ENCODE assay signal across 14 mouse cellular contexts in the genomic region with DNA sequence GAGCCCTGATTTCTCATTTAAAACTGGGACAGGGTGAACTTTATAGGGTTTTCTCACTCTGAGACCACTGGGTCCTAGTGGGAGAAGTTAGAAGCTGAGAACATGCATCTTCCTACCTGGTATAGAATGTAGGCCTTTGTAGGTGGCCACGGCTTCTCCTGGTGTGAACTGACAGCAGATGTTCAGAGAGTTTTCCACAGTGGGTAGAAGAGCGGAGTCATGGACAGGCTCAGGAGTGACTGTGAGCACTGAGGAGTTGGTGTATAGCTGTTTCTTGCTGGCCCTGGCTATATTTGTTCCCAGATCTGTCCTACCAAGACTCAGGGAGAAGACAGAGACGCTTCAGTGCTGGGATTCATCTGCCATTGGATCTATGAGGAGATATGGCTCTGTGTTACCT.
"Had no signal": no experiment of that assay in that cellular context is flagged by ENCODE, and none has a peak within 500 bp of the region (broad histone marks: within the 10 kb centered on the region; RNA-seq: fewer than 3 reads in every experiment).

No protein-coding gene starts in this region.

- H3K27me3 ChIP-seq: limb, embryonic 12.5 days; limb, embryonic 15.5 days; liver, embryonic 13.5 days had no signal

- H3K4me3 ChIP-seq: layer of hippocampus, adult 2 months; limb, embryonic 12.5 days; limb, embryonic 15.5 days; liver, embryonic 13.5 days had no signal

- ATAC-seq: intestine, postnatal 0 days had no signal

- DNase-seq: kidney, adult 2 months; kidney, postnatal 25 days; layer of hippocampus, adult 9-11 months; liver, embryonic 13.5 days; lung, adult 2 months; lung, postnatal 36 days; midbrain, embryonic 14.5 days; thymus, postnatal 4 days had no signal

- H3K27ac ChIP-seq: kidney, postnatal 0 days; layer of hippocampus, adult 2 months; limb, embryonic 12.5 days; limb, embryonic 15.5 days; liver, embryonic 13.5 days had no signal

- H3K4me2 ChIP-seq: limb, embryonic 12.5 days; limb, embryonic 15.5 days; liver, embryonic 13.5 days; midbrain, embryonic 11.5 days had no signal

- H3K9ac ChIP-seq: limb, embryonic 12.5 days; limb, embryonic 15.5 days; liver, embryonic 13.5 days had no signal

- H3K36me3 ChIP-seq: limb, embryonic 12.5 days; limb, embryonic 15.5 days; liver, embryonic 13.5 days had no signal

- H3K9me3 ChIP-seq: limb, embryonic 12.5 days; limb, embryonic 15.5 days; liver, embryonic 13.5 days had no signal

- H3K4me1 ChIP-seq: limb, embryonic 12.5 days; limb, embryonic 15.5 days had no signal
